Mouse (Mus musculus): ENCODE measurements around the gene Zbtb3. TPM values are rescaled to one million over a fixed set of nuclear protein-coding genes. Genes with fewer than 3 reads are reported as not detected.

Gene Zbtb3
- polyA plus RNA-seq, 1 experiment, result 2.4 TPM

GRCm38 (mm10) chr19:8850402-8850901 lies 48.1 kb downstream of the Zbtb3 start, which contains the start of gene Lrrn4cl:
Gene Lrrn4cl, plus strand, starts transcription at chr19:8850768.
- peaks cover 17% of the 10 kb centered on the region for H3K36me3 ChIP-seq (ENCODE audit: control insufficient read depth, insufficient read depth, low read length)
- 65% methylated on average over 7 of the region's 7 CpGs for WGBS
- no peak for TF ChIP-seq CTCF (IDR thresholded peaks at IDR 0.05; ENCODE audit: extremely low read depth, insufficient read depth, insufficient read length, insufficient replicate concordance)
- TF ChIP-seq POLR2A (IDR thresholded peaks at IDR 0.05; ENCODE audit: low read depth, low read length), result no peak
- no peak for DNase-seq (ENCODE audit: low read depth in 1 of 2, low spot score in 2 of 2)
- no peak within 1 kb of the TSS for H3K27ac ChIP-seq (ENCODE audit: insufficient read depth, low read length)
- no peak within 1 kb of the TSS for H3K4me3 ChIP-seq (ENCODE audit: extremely low read depth, insufficient read depth, insufficient read length)
- H3K4me1 ChIP-seq (ENCODE audit: control insufficient read depth, insufficient read depth, insufficient read length), result no peaks in the 10 kb centered on the region
- no peaks in the 10 kb centered on the region for H3K27me3 ChIP-seq (ENCODE audit: control insufficient read depth, insufficient read depth, low read length)

GRCm38 (mm10) chr19:8851639-8852038 lies 49.3 kb downstream of the Zbtb3 start:
- TF ChIP-seq POLR2A (IDR thresholded peaks at IDR 0.05; ENCODE audit: low read depth, low read length) (no peak), CTCF (IDR thresholded peaks at IDR 0.05; ENCODE audit: extremely low read depth, insufficient read depth, insufficient read length, insufficient replicate concordance) (no peak)
- H3K36me3 ChIP-seq (ENCODE audit: control insufficient read depth, insufficient read depth, low read length), result peaks cover 11% of the 10 kb centered on the region
- no peak overlapping the region for H3K4me3 ChIP-seq (ENCODE audit: extremely low read depth, insufficient read depth, insufficient read length)
- H3K27ac ChIP-seq (ENCODE audit: insufficient read depth, low read length), result no peak overlapping the region
- H3K27me3 ChIP-seq (ENCODE audit: control insufficient read depth, insufficient read depth, low read length), result no peaks in the 10 kb centered on the region
- 76% methylated on average over 7 of the region's 7 CpGs for WGBS
- no peaks in the 10 kb centered on the region for H3K4me1 ChIP-seq (ENCODE audit: control insufficient read depth, insufficient read depth, insufficient read length)
- DNase-seq (ENCODE audit: low read depth in 1 of 2, low spot score in 2 of 2), result no peak

- Histone ChIP-seq H3K27me3 (ENCODE audit: control insufficient read depth, insufficient read depth, low read length) (no peaks in the 10 kb centered on the region), H3K36me3 (ENCODE audit: control insufficient read depth, insufficient read depth, low read length) (peaks cover 4% of the 10 kb centered on the region; the same call in 1 of the 2 replicates), H3K27ac (ENCODE audit: insufficient read depth, low read length) (no peak overlapping the region), H3K4me3 (ENCODE audit: extremely low read depth, insufficient read depth, insufficient read length) (no peak overlapping the region), H3K4me1 (ENCODE audit: control insufficient read depth, insufficient read depth, insufficient read length) (no peaks in the 10 kb centered on the region)
- DNase-seq (ENCODE audit: low read depth in 1 of 2, low spot score in 2 of 2), result no peak
- TF ChIP-seq CTCF (IDR thresholded peaks at IDR 0.05; ENCODE audit: extremely low read depth, insufficient read depth, insufficient read length, insufficient replicate concordance) (no peak), POLR2A (IDR thresholded peaks at IDR 0.05; ENCODE audit: low read depth, low read length) (no peak)
- WGBS, result 81% methylated on average over 10 of the region's 10 CpGs
Observed at GRCm38 (mm10) chr19:8852236-8852928, 50.0 kb downstream of the Zbtb3 start.

GRCm38 (mm10) chr19:8853117-8853516 lies 50.8 kb downstream of the Zbtb3 start:
- Histone ChIP-seq H3K27me3 (ENCODE audit: control insufficient read depth, insufficient read depth, low read length) (no peaks in the 10 kb centered on the region), H3K36me3 (ENCODE audit: control insufficient read depth, insufficient read depth, low read length) (peaks cover 1% of the 10 kb centered on the region; the same call in 1 of the 2 replicates), H3K4me3 (ENCODE audit: extremely low read depth, insufficient read depth, insufficient read length) (no peak overlapping the region), H3K27ac (ENCODE audit: insufficient read depth, low read length) (no peak overlapping the region), H3K4me1 (ENCODE audit: control insufficient read depth, insufficient read depth, insufficient read length) (no peaks in the 10 kb centered on the region)
- no peak for DNase-seq (ENCODE audit: low read depth in 1 of 2, low spot score in 2 of 2)
- 87% methylated on average over 3 of the region's 3 CpGs for WGBS
- TF ChIP-seq CTCF (IDR thresholded peaks at IDR 0.05; ENCODE audit: extremely low read depth, insufficient read depth, insufficient read length, insufficient replicate concordance) (no peak), POLR2A (IDR thresholded peaks at IDR 0.05; ENCODE audit: low read depth, low read length) (no peak)

Other genes starting within 250 kb of the Zbtb3 start
- gene Slc22a8, start 211.3 kb upstream of the Zbtb3 start, polyA plus RNA-seq (2012; rRNA removed), result 0.06 TPM in 1 of 2 replicates, not detected in the other
- 0.08 TPM in 1 of 2 replicates, not detected in the other for gene Slc22a6, start 184.5 kb upstream of the Zbtb3 start, polyA plus RNA-seq (2012; rRNA removed)
- gene Chrm1, start 138.8 kb upstream of the Zbtb3 start, polyA plus RNA-seq (2012; rRNA removed), result 0.05 and 0.07 TPM in 2 replicates
- 122 and 129 TPM in 2 replicates for gene Slc3a2, start 79.2 kb upstream of the Zbtb3 start, polyA plus RNA-seq (2012; rRNA removed)
- 26.2 and 30.2 TPM in 2 replicates for gene Wdr74, start 66.7 kb upstream of the Zbtb3 start, polyA plus RNA-seq (2012; rRNA removed)
- gene 1700092M07Rik, start 61.8 kb upstream of the Zbtb3 start, polyA plus RNA-seq (2012; rRNA removed), result not detected in 2 replicates
- gene Stx5a, start 61.1 kb upstream of the Zbtb3 start, polyA plus RNA-seq (2012; rRNA removed), result 52.8 and 53.0 TPM in 2 replicates
- gene Nxf1, start 45.5 kb upstream of the Zbtb3 start, polyA plus RNA-seq (2012; rRNA removed), result 80.2 and 104 TPM in 2 replicates
- gene Tmem223, start 31.6 kb upstream of the Zbtb3 start, polyA plus RNA-seq (2012; rRNA removed), result 86.1 and 135 TPM in 2 replicates
- gene Tmem179b, start 28.1 kb upstream of the Zbtb3 start, polyA plus RNA-seq (2012; rRNA removed), result 87.9 and 117 TPM in 2 replicates
- 11.3 and 15.8 TPM in 2 replicates for gene Taf6l, start 16.1 kb upstream of the Zbtb3 start, polyA plus RNA-seq (2012; rRNA removed)
- gene Polr2g, start 4.0 kb upstream of the Zbtb3 start, polyA plus RNA-seq (2012; rRNA removed), result 27.9 and 30.3 TPM in 2 replicates
- 13.2 and 14.2 TPM in 2 replicates for gene Ttc9c, start 16.8 kb downstream of the Zbtb3 start, polyA plus RNA-seq (2012; rRNA removed)
- gene Hnrnpul2, start 17.5 kb downstream of the Zbtb3 start, polyA plus RNA-seq (2012; rRNA removed), result 22.0 and 25.4 TPM in 2 replicates
- gene AC129217.1, start 27.2 kb downstream of the Zbtb3 start, polyA plus RNA-seq (2012; rRNA removed), result not detected in 2 replicates
- 91.7 and 116 TPM in 2 replicates for gene Bscl2, start 34.9 kb downstream of the Zbtb3 start, polyA plus RNA-seq (2012; rRNA removed)
- gene Gng3, start 36.6 kb downstream of the Zbtb3 start, polyA plus RNA-seq (2012; rRNA removed), result 0.05 and 0.09 TPM in 2 replicates
- gene Lrrn4cl, start 48.2 kb downstream of the Zbtb3 start, polyA plus RNA-seq (2012; rRNA removed), result 0.23 and 0.27 TPM in 2 replicates
- gene Ubxn1, start 68.9 kb downstream of the Zbtb3 start, polyA plus RNA-seq (2012; rRNA removed), result 57.9 and 80.6 TPM in 2 replicates
- gene Uqcc3, start 78.4 kb downstream of the Zbtb3 start, polyA plus RNA-seq (2012; rRNA removed), result 20.8 and 27.9 TPM in 2 replicates
- 0.94 and 1.4 TPM in 2 replicates for gene Lbhd1, start 81.2 kb downstream of the Zbtb3 start, polyA plus RNA-seq (2012; rRNA removed)
- not detected in 2 replicates for gene Gm49403, start 81.4 kb downstream of the Zbtb3 start, polyA plus RNA-seq (2012; rRNA removed)
- 11.5 and 15.2 TPM in 2 replicates for gene 1810009A15Rik, start 86.3 kb downstream of the Zbtb3 start, polyA plus RNA-seq (2012; rRNA removed)
- gene Gm49416, start 86.4 kb downstream of the Zbtb3 start, polyA plus RNA-seq (2012; rRNA removed), result 1.2 TPM in 1 of 2 replicates, not detected in the other
- 21.2 and 27.5 TPM in 2 replicates for gene Ints5, start 90.5 kb downstream of the Zbtb3 start, polyA plus RNA-seq (2012; rRNA removed)
- gene Ganab, start 95.5 kb downstream of the Zbtb3 start, polyA plus RNA-seq (2012; rRNA removed), result 85.2 and 86.9 TPM in 2 replicates
- gene B3gat3, start 117.8 kb downstream of the Zbtb3 start, polyA plus RNA-seq (2012; rRNA removed), result 86.0 and 93.4 TPM in 2 replicates
- 10.0 and 11.9 TPM in 2 replicates for gene Rom1, start 126.8 kb downstream of the Zbtb3 start, polyA plus RNA-seq (2012; rRNA removed)
- 72.3 and 77.7 TPM in 2 replicates for gene Eml3, start 127.0 kb downstream of the Zbtb3 start, polyA plus RNA-seq (2012; rRNA removed)
- gene Mta2, start 139.3 kb downstream of the Zbtb3 start, polyA plus RNA-seq (2012; rRNA removed), result 35.0 and 37.7 TPM in 2 replicates
- gene Tut1, start 151.3 kb downstream of the Zbtb3 start, polyA plus RNA-seq (2012; rRNA removed), result 18.3 and 22.3 TPM in 2 replicates
- 206 and 242 TPM in 2 replicates for gene Eef1g, start 164.5 kb downstream of the Zbtb3 start, polyA plus RNA-seq (2012; rRNA removed)
- gene Ahnak, start 186.7 kb downstream of the Zbtb3 start, polyA plus RNA-seq (2012; rRNA removed), result 6.9 and 8.0 TPM in 2 replicates